8 mouse cellular contexts compared by ENCODE assay signal in genomic region chr16:31896971-31897774, GRCm38 (mm10). TPM values are rescaled to one million over a fixed set of nuclear protein-coding genes. Genes with fewer than 3 reads are reported as not detected.
A peak's percentile ranks its signal among the peaks of the same experiment; 100 is the strongest.
DNase-seq lines count a peak whose midpoint lies in the region; ATAC-seq lines count a peak whose summit lies in the region.

No protein-coding gene starts in this region.

- no peak for ATAC-seq in megakaryocyte, adult 5-6 weeks (ENCODE audit: poor library complexity, severe bottlenecking)
- ATAC-seq in hematopoietic stem cell, adult 5-6 weeks (replicated peaks in 1 of 2; ENCODE audit: insufficient read depth in 1 of 2, low FRiP score in 2 of 2, low TSS enrichment in 1 of 2, low read depth in 1 of 2, poor library complexity in 2 of 2, severe bottlenecking in 2 of 2) = peak; percentile 29 to 59; a peak in 3 of 4 replicates
- peak; percentile 67; the same call in 1 of the 2 replicates for ATAC-seq in stomach, embryonic 15.5 days (ENCODE audit: insufficient read depth, low FRiP score, low read depth)

- peak overlapping the region; percentile 72 for H3K4me2 ChIP-seq in stomach, embryonic 15.5 days

- WGBS in stomach, embryonic 15.5 days = 13% methylated on average over 29 of the region's 29 CpGs

- peaks cover 3% of the 10 kb centered on the region; the same call in 1 of the 2 replicates for H3K9me3 ChIP-seq in megakaryocyte, embryonic 14.5 days
- no peaks in the 10 kb centered on the region for H3K9me3 ChIP-seq in stomach, embryonic 15.5 days

- H3K4me3 ChIP-seq in megakaryocyte, embryonic 14.5 days (replicated peaks) = peak overlapping the region; percentile 50
- H3K4me3 ChIP-seq in stomach, embryonic 15.5 days (replicated peaks) = peak overlapping the region; percentile 28; the same call in 1 of the 2 replicates

- H3K27me3 ChIP-seq in megakaryocyte, embryonic 14.5 days (replicated peaks) = peaks cover 63% of the 10 kb centered on the region
- no peaks in the 10 kb centered on the region for H3K27me3 ChIP-seq in stomach, embryonic 15.5 days (replicated peaks)

- H3K27ac ChIP-seq in stomach, embryonic 15.5 days = no peak overlapping the region

- intact Hi-C loops in left cerebral cortex, postnatal 14 days (cut with DNase I) = no loop called here

- no peaks in the 10 kb centered on the region for H3K36me3 ChIP-seq in megakaryocyte, embryonic 14.5 days (replicated peaks; ENCODE audit: low read length)
- no peaks in the 10 kb centered on the region for H3K36me3 ChIP-seq in stomach, embryonic 15.5 days

- peaks cover 10% of the 10 kb centered on the region for H3K4me1 ChIP-seq in megakaryocyte, embryonic 14.5 days
- peaks cover 6% of the 10 kb centered on the region; the same call in 1 of the 2 replicates for H3K4me1 ChIP-seq in stomach, embryonic 15.5 days

- H3K9ac ChIP-seq in stomach, embryonic 15.5 days = no peak overlapping the region

- DNase-seq in embryo, embryonic 10.5 days (ENCODE audit: low spot score) = peak; percentile 80
- DNase-seq in left cerebral cortex, postnatal 14 days (ENCODE audit: low spot score in 2 of 2) = peak; percentile 74 to 85
- peak; percentile 74 for DNase-seq in mesoderm, embryonic 11.5 days (ENCODE audit: low read depth, low spot score)
- no peak for DNase-seq in spleen, adult 12 weeks (ENCODE audit: low spot score)

RNA-seq across cellular contexts. Expression of gene Meltf, which starts 18.6 kb away (rescaled TPM):
- polyA plus RNA-seq in megakaryocyte, embryonic 14.5 days (2012; ENCODE audit: insufficient read depth, low replicate concordance) = not detected in 2 replicates
- total RNA-seq in megakaryocyte, adult 5-6 weeks (2015) = not detected in 2 replicates
- not detected in 2 replicates for total RNA-seq in megakaryocyte, adult 5-6 weeks (2017)
- not detected in 2 replicates for total RNA-seq in hematopoietic stem cell, adult 5-6 weeks (2017)
- total RNA-seq in left cerebral cortex, postnatal 14 days (2021) = under 1 TPM; 0.40 to 0.46 TPM
- polyA plus RNA-seq in stomach, embryonic 15.5 days (2015; fragmentation: Nextera tagmentation; extraction: Ambion mirVana) = 1.4 and 2.3 TPM in 2 replicates

RNA-seq across cellular contexts. Expression of gene Pigz, which starts 36.5 kb away (rescaled TPM):
- polyA plus RNA-seq in megakaryocyte, embryonic 14.5 days (2012; ENCODE audit: insufficient read depth, low replicate concordance) = 0.30 TPM in 1 of 2 replicates, not detected in the other
- total RNA-seq in megakaryocyte, adult 5-6 weeks (2015) = not detected in 2 replicates
- 0.41 TPM in 1 of 2 replicates, not detected in the other for total RNA-seq in megakaryocyte, adult 5-6 weeks (2017)
- total RNA-seq in hematopoietic stem cell, adult 5-6 weeks (2017) = not detected in 2 replicates
- 10 to 100 TPM; 14.6 to 20.9 TPM for total RNA-seq in left cerebral cortex, postnatal 14 days (2021)
- 0.51 and 0.72 TPM in 2 replicates for polyA plus RNA-seq in stomach, embryonic 15.5 days (2015; fragmentation: Nextera tagmentation; extraction: Ambion mirVana)

RNA-seq across cellular contexts. Expression of gene 0610012G03Rik, which starts 51.1 kb away (rescaled TPM):
- 126 and 272 TPM in 2 replicates for polyA plus RNA-seq in megakaryocyte, embryonic 14.5 days (2012; ENCODE audit: insufficient read depth, low replicate concordance)
- total RNA-seq in megakaryocyte, adult 5-6 weeks (2015) = 23.1 and 23.8 TPM in 2 replicates
- total RNA-seq in megakaryocyte, adult 5-6 weeks (2017) = 8.7 and 11.1 TPM in 2 replicates
- total RNA-seq in hematopoietic stem cell, adult 5-6 weeks (2017) = 9.6 and 14.9 TPM in 2 replicates
- total RNA-seq in left cerebral cortex, postnatal 14 days (2021) = 10 to 100 TPM; 50.7 to 56.1 TPM
- polyA plus RNA-seq in stomach, embryonic 15.5 days (2015; fragmentation: Nextera tagmentation; extraction: Ambion mirVana) = 88.0 and 94.6 TPM in 2 replicates

RNA-seq across cellular contexts. Expression of gene Ncbp2, which starts 51.1 kb away (rescaled TPM):
- 12.9 and 80.8 TPM in 2 replicates for polyA plus RNA-seq in megakaryocyte, embryonic 14.5 days (2012; ENCODE audit: insufficient read depth, low replicate concordance)
- total RNA-seq in megakaryocyte, adult 5-6 weeks (2015) = 18.1 and 20.2 TPM in 2 replicates
- 20.0 and 30.1 TPM in 2 replicates for total RNA-seq in megakaryocyte, adult 5-6 weeks (2017)
- 41.9 and 45.2 TPM in 2 replicates for total RNA-seq in hematopoietic stem cell, adult 5-6 weeks (2017)
- 10 to 100 TPM; 47.8 to 49.5 TPM for total RNA-seq in left cerebral cortex, postnatal 14 days (2021)
- polyA plus RNA-seq in stomach, embryonic 15.5 days (2015; fragmentation: Nextera tagmentation; extraction: Ambion mirVana) = 94.6 and 95.5 TPM in 2 replicates

Comparison
In these comparisons a context has a peak if more than half of its experiments do, and no peak if none do; other contexts are left out.
1. RNA of gene Pigz, which starts 36.5 kb away (total RNA-seq): 14.6 to 20.9 TPM in left cerebral cortex, postnatal 14 days; 0.41 TPM in megakaryocyte, adult 5-6 weeks and not detected in hematopoietic stem cell, adult 5-6 weeks; every median in the first group is over 10 times any median in the second.